Mouse (Mus musculus) olfactory bulb, adult 2 months (tissue): ENCODE data around the gene Cage1. TPM values are rescaled to one million over a fixed set of nuclear protein-coding genes. Genes with fewer than 3 reads are reported as not detected.

Source experiments
- H3K27ac ChIP-seq: fragments of 200-500 bp; 2 replicates; pipeline ENCODE4 v1.5.1; 2012; ENCODE audit warnings: low read depth, low read length; ENCODE audit not compliant: insufficient read depth
- H3K4me1 ChIP-seq: fragments of 200-500 bp; 2 replicates; pipeline ENCODE4 v1.6.1; 2012; ENCODE audit warnings: low read length; ENCODE audit not compliant: control insufficient read depth, insufficient read depth
- H3K4me3 ChIP-seq: fragments of 200-500 bp; 2 replicates; pipeline ENCODE4 v1.5.1; 2012; ENCODE audit warnings: mild to moderate bottlenecking, low read depth, low read length, moderate library complexity; ENCODE audit not compliant: insufficient read depth
- CTCF ChIP-seq: fragments of 200-500 bp; IDR thresholded peaks from 2 replicates; pipeline ENCODE4 v1.5.1; 2012; ENCODE audit warnings: low read depth, mild to moderate bottlenecking, low read length, moderate library complexity; ENCODE audit not compliant: insufficient read depth
- POLR2A ChIP-seq: fragments of 200-500 bp; IDR thresholded peaks from 2 replicates; pipeline ENCODE4 v1.6.1; 2012; ENCODE audit warnings: mild to moderate bottlenecking, low read depth, low read length, moderate library complexity; ENCODE audit not compliant: insufficient read depth
- WGBS: fragments of 180-500 bp; shearing (Covaris S2); methylation state at CpG from one replicate; pipeline ENCODE4 v1.1.7; 2018; 5-methylcytosine and 5-hydroxymethylcytosine counted together
- polyA plus RNA-seq: library from polyadenylated mRNA; stranded (reverse); fragments of >200 nt; gene quantifications from 2 replicates; pipeline ENCODE4 v1.2.4, GENCODE M21; 2012; ENCODE audit warnings: low replicate concordance; ENCODE audit not compliant: missing spikeins, insufficient read depth, insufficient read length

Cage1 gene
- polyA plus RNA-seq, 1 experiment: not detected

- H3K4me1 ChIP-seq: peaks cover 3% of the 10 kb centered on the region
- H3K4me3 ChIP-seq: peak within 1 kb of the TSS; percentile 92
- H3K27ac ChIP-seq: 0 out of 2 replicates have a peak within 1 kb of the TSS, but pooled peaks have one; percentile 46
- WGBS: under 1% methylated on average over 89 of the region's 89 CpGs
- TF ChIP-seq POLR2A (peak; percentile 91), CTCF (0 out of 2 replicates have a peak, but pooled peaks have one; percentile 9)
Observed at GRCm38 (mm10) chr13:37993704-37994404, 43.0 kb downstream of the Cage1 start, which contains the start of gene Ssr1. Ssr1 (minus strand) TSS chr13:37994217.

GRCm38 (mm10) chr13:37993376-37993703 lies 43.5 kb downstream of the Cage1 start:
- Histone ChIP-seq H3K27ac (0 out of 2 replicates have a peak overlapping the region, but pooled peaks have one; percentile 46), H3K4me1 (peaks cover 3% of the 10 kb centered on the region), H3K4me3 (peak overlapping the region; percentile 92)
- no peak for TF ChIP-seq POLR2A
- no peak for TF ChIP-seq CTCF
- under 1% methylated on average over 17 of the region's 17 CpGs for WGBS

DNA sequence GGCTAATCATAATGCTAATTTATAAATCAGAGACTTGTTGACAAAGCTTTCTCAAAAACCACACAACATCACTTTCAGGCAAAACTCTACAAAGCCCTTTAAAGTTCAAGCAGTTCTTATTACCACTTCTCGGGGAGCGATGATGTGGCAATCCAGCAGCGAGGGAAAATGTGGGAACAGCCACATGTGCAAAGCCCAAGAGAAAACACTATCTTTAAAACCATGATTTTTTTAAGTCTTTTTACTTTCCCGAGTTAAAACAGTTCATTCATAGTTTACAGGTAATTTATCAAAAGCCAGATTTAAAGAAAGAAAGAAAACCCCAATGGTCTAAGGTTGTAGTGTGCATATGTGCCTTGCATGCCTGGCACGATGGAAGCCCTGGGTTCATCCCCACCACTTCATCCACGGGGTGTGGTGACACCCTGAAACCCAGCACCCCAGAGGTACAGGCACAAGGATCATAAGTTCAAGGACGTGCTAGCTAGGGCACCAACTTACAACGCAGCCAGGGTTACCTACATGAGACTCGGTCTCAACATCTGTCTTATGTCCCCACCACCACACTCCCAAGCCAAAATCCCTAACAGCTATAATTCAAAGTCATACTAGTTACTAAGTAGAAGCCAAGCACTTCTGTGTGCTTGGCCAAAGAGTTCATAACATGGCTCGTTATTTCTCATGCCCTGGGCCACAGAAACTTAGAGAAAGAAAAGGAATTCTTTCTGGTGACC lies 44.1 kb downstream of the Cage1 start:
- Histone ChIP-seq H3K27ac (no peak overlapping the region), H3K4me3 (peak overlapping the region; percentile 35), H3K4me1 (peaks cover 3% of the 10 kb centered on the region)
- TF ChIP-seq CTCF (no peak), POLR2A (no peak)
- WGBS: 6% methylated on average over 10 of the region's 10 CpGs

- H3K4me1 ChIP-seq: peaks cover 3% of the 10 kb centered on the region
- H3K27ac ChIP-seq: no peak overlapping the region
- TF ChIP-seq POLR2A (no peak), CTCF (no peak)
- WGBS: 93% methylated on average over 8 of the region's 8 CpGs
- no peak overlapping the region for H3K4me3 ChIP-seq
Observed at GRCm38 (mm10) chr13:37989701-37990100, 47.2 kb downstream of the Cage1 start.

GRCm38 (mm10) chr13:37986166-37986565 lies 50.7 kb downstream of the Cage1 start:
- Histone ChIP-seq H3K4me3 (no peak overlapping the region), H3K27ac (no peak overlapping the region), H3K4me1 (no peaks in the 10 kb centered on the region; the same call in 1 of the 2 replicates)
- TF ChIP-seq CTCF: no peak
- TF ChIP-seq POLR2A: no peak
- WGBS: 63% methylated on average over 10 of the region's 10 CpGs

DNA sequence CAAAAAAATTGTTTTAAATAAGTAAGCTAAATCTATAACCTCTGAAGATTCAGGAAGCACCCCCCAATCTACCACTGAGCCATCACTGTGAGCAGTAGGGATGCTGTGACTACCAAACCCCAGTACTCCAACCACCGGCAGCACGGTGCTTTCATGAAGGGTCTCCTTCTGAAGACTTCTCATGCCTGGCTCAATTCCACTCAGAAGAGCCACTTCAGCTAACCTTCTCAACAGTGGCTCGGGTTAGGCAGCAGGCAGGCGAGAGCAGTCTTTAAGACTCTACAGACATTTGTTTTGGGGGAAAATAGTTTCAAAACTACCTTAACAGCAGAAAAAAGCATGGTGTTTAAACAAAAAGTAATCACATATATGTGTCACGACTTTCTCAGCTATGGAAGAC lies 55.8 kb downstream of the Cage1 start:
- 93% methylated on average over 5 of the region's 5 CpGs for WGBS
- TF ChIP-seq CTCF (no peak), POLR2A (no peak)
- no peaks in the 10 kb centered on the region; the same call in 1 of the 2 replicates for H3K4me1 ChIP-seq
- no peak overlapping the region for H3K4me3 ChIP-seq
- H3K27ac ChIP-seq: no peak overlapping the region

DNA sequence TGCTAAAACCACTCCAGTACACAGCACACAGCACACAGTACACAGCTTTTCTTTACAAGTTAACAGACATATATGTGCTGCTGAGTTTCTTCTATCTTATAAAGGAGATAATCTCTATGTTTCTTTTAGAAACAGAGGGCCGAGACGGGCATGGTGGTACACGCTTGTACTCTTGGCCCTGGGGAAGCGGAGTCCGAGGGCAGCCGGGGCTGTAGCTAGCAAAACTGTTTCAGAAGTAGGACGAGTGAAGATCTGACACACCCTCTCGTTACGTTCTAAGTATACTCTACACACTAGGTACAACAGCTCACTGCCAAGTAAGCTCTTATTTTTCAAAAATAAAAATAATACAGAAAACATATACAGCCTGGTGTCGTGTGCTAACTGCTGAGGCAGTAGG lies 56.5 kb downstream of the Cage1 start:
- H3K27ac ChIP-seq: no peak overlapping the region
- H3K4me3 ChIP-seq: no peak overlapping the region
- WGBS: 84% methylated on average over 10 of the region's 10 CpGs
- no peak for TF ChIP-seq CTCF
- H3K4me1 ChIP-seq: no peaks in the 10 kb centered on the region

GRCm38 (mm10) chr13:37979506-37979905 lies 57.4 kb downstream of the Cage1 start:
- Histone ChIP-seq H3K4me3 (no peak overlapping the region), H3K4me1 (no peaks in the 10 kb centered on the region), H3K27ac (no peak overlapping the region)
- WGBS: 77% methylated on average over 12 of the region's 12 CpGs
- TF ChIP-seq CTCF (no peak), POLR2A (no peak)

DNA sequence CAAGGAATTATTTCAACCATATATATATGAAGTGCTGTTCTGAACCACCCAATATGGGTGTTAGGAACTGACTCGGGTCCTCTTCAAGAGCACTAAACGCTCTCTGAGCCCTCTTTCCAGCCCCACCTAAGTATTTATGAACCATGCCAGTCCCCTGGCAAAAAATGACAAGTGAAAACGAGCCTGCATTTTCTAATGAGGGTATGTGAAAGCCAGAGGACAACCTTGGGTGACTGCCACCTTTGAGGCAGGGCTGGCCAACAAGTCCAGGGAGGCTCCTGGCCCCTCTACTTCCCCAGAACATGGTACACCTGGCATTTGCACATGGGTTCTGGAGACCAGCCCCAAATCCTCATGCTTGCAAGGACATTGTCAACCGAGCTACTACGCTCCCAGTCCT lies 62.1 kb downstream of the Cage1 start:
- H3K27ac ChIP-seq: no peak overlapping the region
- H3K4me1 ChIP-seq: no peaks in the 10 kb centered on the region
- WGBS: 82% methylated on average over 5 of the region's 5 CpGs
- no peak overlapping the region for H3K4me3 ChIP-seq
- TF ChIP-seq POLR2A (no peak), CTCF (no peak)

DNA sequence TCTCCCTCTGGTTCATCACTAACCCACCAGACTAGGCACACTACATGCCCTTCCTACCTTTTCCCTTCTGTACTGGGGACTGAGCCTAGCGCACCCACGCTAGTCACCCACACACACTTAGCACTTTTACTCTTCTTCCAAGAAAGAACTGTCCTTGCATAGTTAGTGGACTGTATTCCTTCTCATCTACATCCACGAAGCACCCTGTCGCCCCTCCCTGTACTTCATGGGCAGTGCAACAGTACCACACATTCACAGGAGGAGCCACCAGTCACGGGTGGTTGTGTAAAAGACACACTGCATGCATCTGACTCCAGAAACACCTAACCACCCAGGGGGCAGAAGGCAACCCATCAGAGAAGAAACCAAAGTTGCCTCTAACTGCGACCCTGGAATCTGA lies 62.8 kb downstream of the Cage1 start:
- 83% methylated on average over 6 of the region's 6 CpGs for WGBS
- TF ChIP-seq CTCF (no peak), POLR2A (no peak)
- Histone ChIP-seq H3K4me3 (no peak overlapping the region), H3K4me1 (no peaks in the 10 kb centered on the region; the same call in 1 of the 2 replicates), H3K27ac (no peak overlapping the region)
